Mouse (Mus musculus): ENCODE measurements around the gene Nfkb1.

Nfkb1 gene

GRCm38 (mm10) chr3:135556851-135557662 is 134.3 kb downstream of the Nfkb1 start:
- no peak for DNase-seq (ENCODE audit: extremely low read depth, insufficient read length, low spot score)

DNA sequence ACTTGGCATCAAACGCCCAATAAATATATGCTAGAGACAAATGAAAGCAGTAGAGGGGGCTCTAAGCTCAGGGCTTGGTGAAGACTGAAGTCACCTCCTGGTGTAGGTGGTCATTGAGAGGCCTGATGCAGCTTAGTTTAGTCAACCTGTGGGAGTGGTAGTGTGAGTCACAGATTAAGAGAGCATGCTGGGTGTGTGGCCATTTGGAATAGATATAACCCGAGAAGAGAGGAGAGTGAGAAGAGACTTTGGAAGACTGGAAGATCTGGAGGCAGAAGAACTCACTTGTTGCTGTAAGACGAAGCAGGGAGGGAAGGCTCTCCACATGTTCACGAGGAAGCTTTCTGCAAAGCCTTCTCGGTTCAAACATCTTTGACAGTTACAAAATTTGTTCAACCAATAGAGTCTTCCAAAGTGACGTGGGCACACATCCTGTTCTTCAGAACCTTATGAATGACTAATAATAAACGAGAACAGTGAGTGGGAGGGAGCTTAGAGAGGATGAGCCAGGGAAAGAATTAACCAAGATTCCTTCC is 135.2 kb downstream of the Nfkb1 start:
- no peak for DNase-seq (ENCODE audit: extremely low read depth, insufficient read length, low spot score)

GRCm38 (mm10) chr3:135555192-135555591 is 136.2 kb downstream of the Nfkb1 start:
- no peak for DNase-seq (ENCODE audit: extremely low read depth, insufficient read length, low spot score)

- no peak for DNase-seq (ENCODE audit: extremely low read depth, insufficient read length, low spot score)
Observed at GRCm38 (mm10) chr3:135552874-135553273, 138.5 kb downstream of the Nfkb1 start.

- DNase-seq (ENCODE audit: extremely low read depth, insufficient read length, low spot score), result no peak
Observed at GRCm38 (mm10) chr3:135547298-135547697, 144.0 kb downstream of the Nfkb1 start.

- DNase-seq (ENCODE audit: extremely low read depth, insufficient read length, low spot score), result no peak
Observed at GRCm38 (mm10) chr3:135546212-135546923, 145.0 kb downstream of the Nfkb1 start.

Data from 3134 (cell line).